Mouse (Mus musculus) G1E (cell line): ENCODE measurements at regions not wholly inside any gene's neighbourhood (a gene's known extent, or its start where the extent isn't known, plus 50 kb on each side); places are given as distances from the start of the nearest gene placed in this dataset.

Experiments used
- CTCF ChIP-seq: IDR thresholded peaks from 2 replicates; pipeline ENCODE4 v1.5.1; 2012; ENCODE audit warnings: low read depth, low read length, inconsistent platforms, mixed read lengths
- GATA1 ChIP-seq: IDR thresholded peaks from 2 replicates; pipeline ENCODE4 v1.6.1; 2012; ENCODE audit warnings: borderline replicate concordance, low read length, inconsistent platforms, mixed read lengths
- POLR2AphosphoS5 ChIP-seq: IDR thresholded peaks from 2 replicates; pipeline ENCODE4 v1.6.1; 2012; ENCODE audit warnings: low read depth, low read length, inconsistent platforms; ENCODE audit not compliant: insufficient replicate concordance
- TAL1 ChIP-seq: conservative IDR thresholded peaks from 2 replicates; pipeline ENCODE4 v1.6.1; 2012; ENCODE audit warnings: low read depth, low read length, inconsistent platforms, mixed read lengths

DNA sequence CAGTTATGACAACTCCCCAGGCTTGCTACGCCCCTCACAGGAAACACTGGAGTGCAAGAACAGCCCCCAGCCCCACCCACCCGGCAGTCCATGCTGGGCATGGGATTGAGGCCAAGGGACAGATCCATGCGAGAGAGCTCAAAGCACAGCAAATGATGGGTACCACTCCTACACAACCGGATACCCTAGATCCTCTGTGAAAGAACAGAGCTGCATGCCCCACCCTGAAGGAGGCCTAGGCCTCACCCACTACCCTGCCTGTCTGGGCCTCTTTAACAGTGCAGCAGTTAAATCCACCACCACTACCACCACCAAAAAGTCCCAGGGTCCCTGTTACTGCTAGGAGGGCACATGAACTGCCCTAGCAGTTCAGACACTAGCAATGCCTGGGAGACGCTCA, 126.3 kb upstream of the Ppp2r2d start:
- no peak for TF ChIP-seq CTCF
- no peak for TF ChIP-seq GATA1
- no peak for TF ChIP-seq TAL1
- no peak for TF ChIP-seq POLR2AphosphoS5
